Comparison of ENCODE assay signal across 10 mouse cellular contexts in the genomic region with DNA sequence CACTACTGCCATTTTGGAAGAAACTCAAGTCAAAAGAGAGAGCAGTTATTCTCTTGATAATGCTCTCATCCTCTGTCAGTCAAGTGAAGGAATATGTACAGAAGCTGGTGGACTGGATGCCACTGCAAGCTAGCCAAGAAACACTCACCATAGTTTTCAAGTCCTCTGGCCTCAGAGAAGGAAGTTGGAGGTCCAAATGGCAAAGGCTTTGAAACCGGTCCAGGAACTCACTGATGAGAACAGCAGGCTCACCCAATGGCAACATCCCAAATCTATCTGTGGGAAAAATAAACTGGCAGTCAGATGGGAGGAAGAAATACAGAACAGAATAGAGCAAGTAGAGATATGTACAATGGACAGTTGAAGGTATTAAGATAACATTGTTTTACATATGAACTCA. TPM values are rescaled to one million over a fixed set of nuclear protein-coding genes. Genes with fewer than 3 reads are reported as not detected.
DNase-seq lines count a peak whose midpoint lies in the region; ATAC-seq lines count a peak whose summit lies in the region.
"Had no signal": no experiment of that assay in that cellular context is flagged by ENCODE, and none has a peak within 500 bp of the region (broad histone marks: within the 10 kb centered on the region; RNA-seq: fewer than 3 reads in every experiment).

No protein-coding gene starts in this region.

- H3K4me3 ChIP-seq in forebrain, embryonic 15.5 days: no peak overlapping the region
- no peak overlapping the region for H3K4me3 ChIP-seq in forebrain, embryonic 16.5 days (replicated peaks; ENCODE audit: low read length)
- no peak overlapping the region for H3K4me3 ChIP-seq in kidney, embryonic 15.5 days (replicated peaks)
- H3K4me3 ChIP-seq: liver, embryonic 13.5 days had no signal

- peaks cover 5% of the 10 kb centered on the region; the same call in 1 of the 2 replicates for H3K4me1 ChIP-seq in forebrain, embryonic 15.5 days
- H3K4me1 ChIP-seq in forebrain, embryonic 16.5 days (replicated peaks; ENCODE audit: control insufficient read depth, insufficient read depth, low read length): 0 out of 2 replicates have a peak, but pooled peaks cover 5% of the 10 kb centered on the region
- 0 out of 2 replicates have a peak, but pooled peaks cover 3% of the 10 kb centered on the region for H3K4me1 ChIP-seq in kidney, embryonic 15.5 days
- H3K4me1 ChIP-seq: liver, embryonic 13.5 days had no signal

- no peaks in the 10 kb centered on the region for H3K9me3 ChIP-seq in forebrain, embryonic 15.5 days
- H3K9me3 ChIP-seq in forebrain, embryonic 16.5 days (ENCODE audit: control insufficient read depth, low read length): no peaks in the 10 kb centered on the region
- H3K9me3 ChIP-seq in kidney, embryonic 15.5 days (replicated peaks): no peaks in the 10 kb centered on the region
- H3K9me3 ChIP-seq: liver, embryonic 13.5 days had no signal

- ATAC-seq in forebrain, embryonic 15.5 days (replicated peaks): no peak
- ATAC-seq in forebrain, embryonic 16.5 days: no peak
- no peak for ATAC-seq in kidney, embryonic 15.5 days (replicated peaks; ENCODE audit: low FRiP score)
- ATAC-seq in erythroid progenitor cell, adult 5-6 weeks (replicated peaks; ENCODE audit: low FRiP score, poor library complexity, severe bottlenecking): no peak
- ATAC-seq in granulocyte monocyte progenitor cell, adult 5-6 weeks (replicated peaks; ENCODE audit: poor library complexity, severe bottlenecking): no peak

- no peak overlapping the region for H3K4me2 ChIP-seq in forebrain, embryonic 15.5 days (replicated peaks)
- H3K4me2 ChIP-seq in forebrain, embryonic 16.5 days (ENCODE audit: low read length): no peak overlapping the region
- no peak overlapping the region for H3K4me2 ChIP-seq in kidney, embryonic 15.5 days
- H3K4me2 ChIP-seq: liver, embryonic 13.5 days had no signal

- no peaks in the 10 kb centered on the region for H3K27me3 ChIP-seq in forebrain, embryonic 15.5 days
- no peaks in the 10 kb centered on the region for H3K27me3 ChIP-seq in forebrain, embryonic 16.5 days (replicated peaks; ENCODE audit: control insufficient read depth, insufficient read depth, low read length)
- no peaks in the 10 kb centered on the region for H3K27me3 ChIP-seq in kidney, embryonic 15.5 days
- H3K27me3 ChIP-seq: liver, embryonic 13.5 days had no signal

- H3K9ac ChIP-seq in forebrain, embryonic 15.5 days (replicated peaks): no peak overlapping the region
- no peak overlapping the region for H3K9ac ChIP-seq in forebrain, embryonic 16.5 days (replicated peaks; ENCODE audit: low read depth, low read length)
- H3K9ac ChIP-seq in kidney, embryonic 15.5 days: no peak overlapping the region
- H3K9ac ChIP-seq: liver, embryonic 13.5 days had no signal

- WGBS in forebrain, embryonic 15.5 days: 74% methylated on average over 1 of the region's 1 CpGs
- WGBS in forebrain, embryonic 16.5 days: 83% methylated on average over 1 of the region's 1 CpGs
- 79% methylated on average over 1 of the region's 1 CpGs for WGBS in kidney, embryonic 15.5 days

- peak overlapping the region; percentile 54 for H3K27ac ChIP-seq in forebrain, embryonic 15.5 days (replicated peaks)
- H3K27ac ChIP-seq in forebrain, embryonic 16.5 days (ENCODE audit: low read length): no peak overlapping the region
- 0 out of 2 replicates have a peak overlapping the region, but pooled peaks have one; percentile 14 for H3K27ac ChIP-seq in kidney, embryonic 15.5 days
- H3K27ac ChIP-seq: liver, embryonic 13.5 days had no signal

- H3K36me3 ChIP-seq in forebrain, embryonic 15.5 days: peaks cover 66% of the 10 kb centered on the region
- H3K36me3 ChIP-seq in forebrain, embryonic 16.5 days (ENCODE audit: control insufficient read depth, insufficient read depth): peaks cover 37% of the 10 kb centered on the region
- H3K36me3 ChIP-seq in kidney, embryonic 15.5 days: peaks cover 96% of the 10 kb centered on the region

- peak; percentile 71 for DNase-seq in brain, adult 2 months (ENCODE audit: low read depth, low spot score)
- DNase-seq in heart, adult 18-20 months: peak; percentile 76 to 88
- no peak for DNase-seq in embryo, embryonic 9.5 days (ENCODE audit: extremely low spot score)
- DNase-seq: liver, embryonic 13.5 days; right cerebral cortex, postnatal 25 days had no signal

RNA-seq across cellular contexts. Expression of a gene that starts 15.0 kb away (rescaled TPM):
- 71.3 and 74.2 TPM in 2 replicates for polyA plus RNA-seq in forebrain, embryonic 15.5 days (2015; fragmentation: Nextera tagmentation; extraction: Ambion mirVana)
- polyA plus RNA-seq in forebrain, embryonic 16.5 days (2015; fragmentation: Nextera tagmentation; extraction: Ambion mirVana): 72.6 and 79.0 TPM in 2 replicates
- total RNA-seq in heart, adult 18-20 months (2021): 10 to 100 TPM; 14.8 to 19.3 TPM
- 63.6 and 69.4 TPM in 2 replicates for polyA plus RNA-seq in kidney, embryonic 15.5 days (2015; fragmentation: Nextera tagmentation; extraction: Ambion mirVana)
- total RNA-seq in erythroid progenitor cell, adult 5-6 weeks (2015; ENCODE audit: low replicate concordance): 8.4 and 21.6 TPM in 2 replicates
- total RNA-seq in erythroid progenitor cell, adult 5-6 weeks (2017; ENCODE audit: low replicate concordance): 9.1 and 13.9 TPM in 2 replicates
- 36.6 and 37.9 TPM in 2 replicates for total RNA-seq in granulocyte monocyte progenitor cell, adult 5-6 weeks (2014; fragmentation: Nextera tagmentation)
- total RNA-seq in granulocyte monocyte progenitor cell, adult 5-6 weeks (2017): 40.6 and 45.1 TPM in 2 replicates

RNA-seq across cellular contexts. Expression of a gene that starts 25.9 kb away (rescaled TPM):
- 33.0 and 35.1 TPM in 2 replicates for polyA plus RNA-seq in forebrain, embryonic 15.5 days (2015; fragmentation: Nextera tagmentation; extraction: Ambion mirVana)
- polyA plus RNA-seq in forebrain, embryonic 16.5 days (2015; fragmentation: Nextera tagmentation; extraction: Ambion mirVana): 38.0 TPM in 2 replicates
- total RNA-seq in heart, adult 18-20 months (2021): 10 to 100 TPM; 42.6 to 42.8 TPM
- polyA plus RNA-seq in kidney, embryonic 15.5 days (2015; fragmentation: Nextera tagmentation; extraction: Ambion mirVana): 28.6 and 33.2 TPM in 2 replicates
- 15.5 and 15.9 TPM in 2 replicates for total RNA-seq in erythroid progenitor cell, adult 5-6 weeks (2015; ENCODE audit: low replicate concordance)
- 18.1 and 23.1 TPM in 2 replicates for total RNA-seq in erythroid progenitor cell, adult 5-6 weeks (2017; ENCODE audit: low replicate concordance)
- total RNA-seq in granulocyte monocyte progenitor cell, adult 5-6 weeks (2014; fragmentation: Nextera tagmentation): 30.9 and 31.9 TPM in 2 replicates
- total RNA-seq in granulocyte monocyte progenitor cell, adult 5-6 weeks (2017): 52.7 and 57.6 TPM in 2 replicates
